Mouse (Mus musculus): ENCODE results near the gene Cdh23. TPM values are rescaled to one million over a fixed set of nuclear protein-coding genes. Genes with fewer than 3 reads are reported as not detected.

The Cdh23 gene
- polyA plus RNA-seq, 1 experiment from 2014 or later, result 0.50 TPM

DNA sequence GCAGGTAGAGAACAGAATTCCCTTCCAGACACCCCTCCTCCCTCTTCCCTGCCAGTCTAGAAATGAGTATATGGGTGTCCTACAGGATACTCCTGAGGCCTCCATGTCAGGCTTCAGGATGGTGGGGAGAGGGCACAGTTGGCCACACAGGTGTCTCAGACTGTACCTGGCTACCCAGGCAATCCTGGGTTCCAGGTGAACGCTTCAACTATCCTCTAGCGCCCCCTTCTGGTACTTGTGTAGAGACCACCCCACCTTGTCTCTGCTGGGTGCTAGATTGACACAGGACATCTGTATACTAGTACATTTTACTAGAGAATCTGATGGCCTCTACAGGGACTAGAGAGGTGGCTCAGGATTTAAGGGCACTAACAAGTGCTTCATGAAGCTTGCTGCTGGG is 253.2 kb downstream of the Cdh23 start:
- H3K27ac ChIP-seq (ENCODE audit: low read length), result no peak overlapping the region
- no peak overlapping the region for H3K4me2 ChIP-seq (replicated peaks; ENCODE audit: low read depth, low read length)
- WGBS, result 3% methylated on average over 2 of the region's 2 CpGs
- H3K9me3 ChIP-seq (ENCODE audit: low read length), result no peaks in the 10 kb centered on the region
- ATAC-seq (ENCODE audit: low FRiP score, low TSS enrichment), result no peak
- H3K4me1 ChIP-seq (ENCODE audit: insufficient read depth, low read length), result no peaks in the 10 kb centered on the region
- no peaks in the 10 kb centered on the region for H3K36me3 ChIP-seq (ENCODE audit: insufficient read depth, low read length)
- no peaks in the 10 kb centered on the region for H3K27me3 ChIP-seq (ENCODE audit: insufficient read depth, low read length)
- no peak overlapping the region for H3K9ac ChIP-seq (replicated peaks; ENCODE audit: low read length)
- no peak overlapping the region for H3K4me3 ChIP-seq (ENCODE audit: low read length)

DNA sequence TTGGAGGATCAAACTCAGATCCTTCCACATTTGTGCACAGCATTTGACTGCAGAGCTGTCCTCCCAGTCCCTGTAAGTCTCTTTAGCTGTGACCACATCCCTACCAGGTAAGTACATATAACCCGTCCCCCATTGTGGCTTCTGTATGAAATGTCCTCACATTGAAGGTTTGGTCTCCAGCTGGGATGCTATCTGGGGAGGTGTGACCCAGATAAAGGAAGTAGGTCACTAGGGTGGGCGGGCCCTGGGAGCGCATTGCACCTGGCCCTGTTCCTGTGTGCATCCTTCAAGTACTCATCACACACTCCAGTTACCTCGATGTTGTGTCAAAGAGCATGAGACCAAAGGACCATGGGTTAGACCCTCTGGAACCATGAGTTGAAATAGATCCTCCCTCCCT is 254.0 kb downstream of the Cdh23 start:
- H3K4me1 ChIP-seq (ENCODE audit: insufficient read depth, low read length), result no peaks in the 10 kb centered on the region
- no peak overlapping the region for H3K27ac ChIP-seq (ENCODE audit: low read length)
- no peaks in the 10 kb centered on the region for H3K27me3 ChIP-seq (ENCODE audit: insufficient read depth, low read length)
- no peak for ATAC-seq (ENCODE audit: low FRiP score, low TSS enrichment)
- no peaks in the 10 kb centered on the region for H3K9me3 ChIP-seq (ENCODE audit: low read length)
- H3K4me2 ChIP-seq (replicated peaks; ENCODE audit: low read depth, low read length), result no peak overlapping the region
- no peak overlapping the region for H3K9ac ChIP-seq (replicated peaks; ENCODE audit: low read length)
- WGBS, result 87% methylated on average over 4 of the region's 4 CpGs
- H3K36me3 ChIP-seq (ENCODE audit: insufficient read depth, low read length), result no peaks in the 10 kb centered on the region
- no peak overlapping the region for H3K4me3 ChIP-seq (ENCODE audit: low read length)

DNA sequence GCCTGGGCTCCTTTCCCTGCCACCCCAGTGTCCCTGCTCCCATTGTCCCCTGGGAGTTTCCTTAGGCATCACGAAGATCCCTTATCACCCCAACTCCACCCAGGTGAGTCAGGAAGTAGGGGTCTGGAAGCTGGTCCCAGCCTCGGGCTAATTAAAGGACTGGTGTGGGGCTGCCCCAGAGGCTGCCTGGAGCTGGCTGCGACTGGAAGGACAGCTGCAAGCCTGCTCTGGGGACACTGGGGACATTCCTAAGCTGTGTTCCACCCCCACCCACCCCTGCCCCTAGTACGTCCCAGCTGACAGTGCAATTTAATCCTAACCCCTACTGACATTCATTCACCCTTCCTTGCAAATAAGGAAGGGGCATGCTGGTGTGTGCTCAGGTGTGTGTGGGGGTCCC is 263.6 kb downstream of the Cdh23 start:
- H3K4me3 ChIP-seq (ENCODE audit: low read length), result no peak overlapping the region
- no peaks in the 10 kb centered on the region for H3K36me3 ChIP-seq (ENCODE audit: insufficient read depth, low read length)
- no peak overlapping the region for H3K27ac ChIP-seq (ENCODE audit: low read length)
- peaks cover 13% of the 10 kb centered on the region for H3K27me3 ChIP-seq (ENCODE audit: insufficient read depth, low read length)
- H3K9ac ChIP-seq (replicated peaks; ENCODE audit: low read length), result no peak overlapping the region
- no peaks in the 10 kb centered on the region for H3K4me1 ChIP-seq (ENCODE audit: insufficient read depth, low read length)
- 20% methylated on average over 4 of the region's 4 CpGs for WGBS
- H3K4me2 ChIP-seq (replicated peaks; ENCODE audit: low read depth, low read length), result no peak overlapping the region
- no peaks in the 10 kb centered on the region; the same call in 1 of the 2 replicates for H3K9me3 ChIP-seq (ENCODE audit: low read length)
- no peak for ATAC-seq (ENCODE audit: low FRiP score, low TSS enrichment)

DNA sequence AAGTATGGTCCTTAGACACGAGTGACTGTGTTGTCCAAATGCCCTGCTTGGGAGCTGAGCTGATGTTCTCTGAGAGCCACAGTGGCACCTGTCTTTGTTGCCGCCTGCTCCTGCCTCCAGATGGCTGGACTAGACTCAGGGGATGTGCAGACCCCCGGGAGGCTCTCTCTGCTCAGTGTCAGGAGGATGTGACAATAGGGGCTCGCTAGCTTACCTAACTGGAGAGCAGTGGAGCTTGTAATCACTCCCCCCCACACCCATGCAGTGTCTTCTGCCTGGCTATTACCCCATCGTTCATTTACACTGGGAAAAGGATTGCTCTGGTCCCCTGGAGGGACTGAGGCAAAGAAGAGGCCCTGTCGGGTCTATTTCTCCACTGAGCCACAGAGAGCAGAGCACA is 265.7 kb downstream of the Cdh23 start:
- Histone ChIP-seq H3K4me2 (replicated peaks; ENCODE audit: low read depth, low read length) (no peak overlapping the region), H3K27ac (ENCODE audit: low read length) (no peak overlapping the region), H3K9ac (replicated peaks; ENCODE audit: low read length) (no peak overlapping the region), H3K4me3 (ENCODE audit: low read length) (no peak overlapping the region), H3K36me3 (ENCODE audit: insufficient read depth, low read length) (no peaks in the 10 kb centered on the region; the same call in 1 of the 2 replicates), H3K9me3 (ENCODE audit: low read length) (peaks cover 5% of the 10 kb centered on the region), H3K4me1 (ENCODE audit: insufficient read depth, low read length) (no peaks in the 10 kb centered on the region), H3K27me3 (ENCODE audit: insufficient read depth, low read length) (peaks cover 13% of the 10 kb centered on the region)
- no peak for ATAC-seq (ENCODE audit: low FRiP score, low TSS enrichment)
- 26% methylated on average over 6 of the region's 6 CpGs for WGBS

DNA sequence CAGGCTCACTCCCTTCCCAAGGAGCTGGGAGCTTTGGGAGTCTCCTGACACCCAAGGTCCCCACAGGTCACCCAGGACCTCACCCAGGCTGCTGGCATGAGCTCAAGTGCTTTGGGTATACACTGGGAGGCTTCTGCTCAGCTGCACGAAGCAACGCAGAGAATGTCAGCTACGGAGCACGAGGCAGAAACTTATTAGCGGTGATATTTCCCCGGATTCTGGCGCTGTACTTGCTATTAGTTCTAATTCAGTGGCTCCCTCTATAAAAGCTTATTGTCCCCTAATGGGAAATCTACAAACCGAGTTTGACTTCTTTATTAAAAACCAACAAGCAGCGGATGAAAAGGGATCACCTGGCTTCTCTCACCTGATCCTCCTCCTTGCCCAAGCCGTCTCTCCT is 266.3 kb downstream of the Cdh23 start:
- 57% methylated on average over 10 of the region's 10 CpGs for WGBS
- H3K9ac ChIP-seq (replicated peaks; ENCODE audit: low read length), result no peak overlapping the region
- no peak overlapping the region for H3K4me3 ChIP-seq (ENCODE audit: low read length)
- no peak overlapping the region for H3K4me2 ChIP-seq (replicated peaks; ENCODE audit: low read depth, low read length)
- H3K4me1 ChIP-seq (ENCODE audit: insufficient read depth, low read length), result no peaks in the 10 kb centered on the region
- no peak for ATAC-seq (ENCODE audit: low FRiP score, low TSS enrichment)
- peaks cover 11% of the 10 kb centered on the region for H3K9me3 ChIP-seq (ENCODE audit: low read length)
- no peaks in the 10 kb centered on the region; the same call in 1 of the 2 replicates for H3K36me3 ChIP-seq (ENCODE audit: insufficient read depth, low read length)
- H3K27ac ChIP-seq (ENCODE audit: low read length), result no peak overlapping the region
- peaks cover 13% of the 10 kb centered on the region for H3K27me3 ChIP-seq (ENCODE audit: insufficient read depth, low read length)

DNA sequence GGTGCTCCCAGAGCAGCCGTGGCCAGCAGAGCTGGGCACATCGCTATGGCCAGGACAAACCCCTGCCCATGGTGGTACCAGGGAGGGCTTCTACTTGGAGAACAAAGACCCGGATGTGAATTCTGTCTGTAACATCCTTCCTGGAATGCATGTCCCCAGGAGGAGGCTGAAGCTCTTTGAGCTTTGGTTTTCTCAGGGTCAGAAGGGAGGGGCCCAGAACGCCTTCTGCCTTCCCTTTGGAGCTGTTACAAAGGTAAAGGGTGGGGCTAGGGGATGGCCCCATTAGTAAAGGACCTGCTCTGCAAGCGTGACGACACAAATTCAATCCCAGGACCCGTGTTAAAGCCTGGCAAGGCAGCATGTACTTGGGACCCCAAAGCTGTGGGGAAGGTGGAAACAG is 273.5 kb downstream of the Cdh23 start:
- peaks cover 11% of the 10 kb centered on the region for H3K9me3 ChIP-seq (ENCODE audit: low read length)
- H3K27me3 ChIP-seq (ENCODE audit: insufficient read depth, low read length), result no peaks in the 10 kb centered on the region
- H3K27ac ChIP-seq (ENCODE audit: low read length), result no peak overlapping the region
- H3K4me3 ChIP-seq (ENCODE audit: low read length), result no peak overlapping the region
- 47% methylated on average over 7 of the region's 7 CpGs for WGBS
- H3K4me2 ChIP-seq (replicated peaks; ENCODE audit: low read depth, low read length), result no peak overlapping the region
- no peaks in the 10 kb centered on the region for H3K4me1 ChIP-seq (ENCODE audit: insufficient read depth, low read length)
- ATAC-seq (ENCODE audit: low FRiP score, low TSS enrichment), result no peak
- H3K36me3 ChIP-seq (ENCODE audit: insufficient read depth, low read length), result no peaks in the 10 kb centered on the region; the same call in 1 of the 2 replicates
- H3K9ac ChIP-seq (replicated peaks; ENCODE audit: low read length), result no peak overlapping the region

DNA sequence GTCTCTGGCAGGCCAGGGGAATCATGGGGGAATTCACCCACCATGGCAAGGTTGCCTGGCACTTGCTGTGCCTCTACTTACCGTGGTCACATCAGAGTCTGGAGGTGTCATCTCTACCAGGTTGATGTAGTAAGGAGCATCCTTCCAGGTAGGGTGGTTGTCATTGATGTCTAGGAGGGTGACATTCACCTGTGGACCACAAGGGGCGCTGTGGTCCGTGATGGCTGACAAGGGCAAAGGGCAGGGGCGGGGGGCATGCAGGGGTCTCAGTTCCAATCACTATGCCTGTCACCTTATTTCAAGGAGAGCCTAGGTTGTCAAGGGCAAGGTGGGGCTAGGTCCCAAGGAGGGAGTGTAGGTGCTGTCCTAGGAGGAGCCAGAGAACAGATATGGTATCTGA is 276.7 kb downstream of the Cdh23 start:
- Histone ChIP-seq H3K9me3 (ENCODE audit: low read length) (no peaks in the 10 kb centered on the region), H3K4me2 (replicated peaks; ENCODE audit: low read depth, low read length) (no peak overlapping the region), H3K9ac (replicated peaks; ENCODE audit: low read length) (no peak overlapping the region), H3K36me3 (ENCODE audit: insufficient read depth, low read length) (no peaks in the 10 kb centered on the region), H3K4me1 (ENCODE audit: insufficient read depth, low read length) (no peaks in the 10 kb centered on the region), H3K27ac (ENCODE audit: low read length) (no peak overlapping the region), H3K27me3 (ENCODE audit: insufficient read depth, low read length) (no peaks in the 10 kb centered on the region), H3K4me3 (ENCODE audit: low read length) (no peak overlapping the region)
- ATAC-seq (ENCODE audit: low FRiP score, low TSS enrichment), result no peak
- WGBS, result 32% methylated on average over 4 of the region's 4 CpGs

DNA sequence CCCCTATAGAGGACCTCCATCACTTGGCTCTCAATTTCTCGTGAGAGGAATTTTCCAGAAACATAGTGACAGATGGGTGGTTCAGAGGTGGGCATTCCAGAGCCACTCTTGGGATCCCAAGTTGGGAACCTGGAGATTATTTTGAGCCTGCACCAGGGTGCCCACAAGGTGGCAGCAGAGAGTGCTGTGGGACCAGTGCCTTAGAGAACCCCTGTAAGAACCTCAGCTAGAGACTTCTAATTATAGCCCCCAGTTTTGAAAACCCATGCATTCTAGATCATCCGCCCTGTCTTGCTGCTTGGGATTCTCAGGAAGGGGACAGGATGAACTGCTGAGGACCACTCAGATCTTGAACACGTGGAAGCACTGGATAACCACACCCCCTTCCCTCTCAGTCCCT is 278.2 kb downstream of the Cdh23 start:
- Histone ChIP-seq H3K4me2 (replicated peaks; ENCODE audit: low read depth, low read length) (no peak overlapping the region), H3K9me3 (ENCODE audit: low read length) (no peaks in the 10 kb centered on the region), H3K27me3 (ENCODE audit: insufficient read depth, low read length) (no peaks in the 10 kb centered on the region), H3K27ac (ENCODE audit: low read length) (no peak overlapping the region), H3K36me3 (ENCODE audit: insufficient read depth, low read length) (no peaks in the 10 kb centered on the region), H3K9ac (replicated peaks; ENCODE audit: low read length) (no peak overlapping the region), H3K4me1 (ENCODE audit: insufficient read depth, low read length) (no peaks in the 10 kb centered on the region), H3K4me3 (ENCODE audit: low read length) (no peak overlapping the region)
- WGBS, result 12% methylated on average over 3 of the region's 3 CpGs
- no peak for ATAC-seq (ENCODE audit: low FRiP score, low TSS enrichment)

DNA sequence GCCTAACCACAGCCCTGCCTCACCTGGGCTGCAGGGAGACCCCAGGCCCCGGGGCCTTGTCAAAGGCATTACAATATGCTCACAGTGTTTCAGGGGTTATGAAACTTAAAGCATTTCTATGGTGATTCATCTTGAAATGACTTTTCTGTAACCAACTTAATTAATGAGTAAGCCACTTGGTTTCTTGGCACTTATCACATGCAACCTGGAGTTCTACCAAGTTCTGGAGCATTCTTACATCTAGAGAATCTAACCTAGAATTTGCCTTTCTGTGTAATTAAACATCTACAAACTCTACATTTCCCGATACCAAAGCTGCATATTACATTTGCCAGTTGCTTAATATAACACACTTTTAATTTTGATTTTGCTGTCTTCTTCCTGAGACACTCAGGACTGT is 279.2 kb downstream of the Cdh23 start:
- WGBS, result 82% methylated on average over 2 of the region's 2 CpGs
- ATAC-seq (ENCODE audit: low FRiP score, low TSS enrichment), result no peak
- H3K4me3 ChIP-seq (ENCODE audit: low read length), result no peak overlapping the region
- H3K4me1 ChIP-seq (ENCODE audit: insufficient read depth, low read length), result no peaks in the 10 kb centered on the region
- no peak overlapping the region for H3K4me2 ChIP-seq (replicated peaks; ENCODE audit: low read depth, low read length)
- no peak overlapping the region for H3K9ac ChIP-seq (replicated peaks; ENCODE audit: low read length)
- no peaks in the 10 kb centered on the region for H3K9me3 ChIP-seq (ENCODE audit: low read length)
- H3K27me3 ChIP-seq (ENCODE audit: insufficient read depth, low read length), result no peaks in the 10 kb centered on the region
- H3K27ac ChIP-seq (ENCODE audit: low read length), result no peak overlapping the region
- no peaks in the 10 kb centered on the region for H3K36me3 ChIP-seq (ENCODE audit: insufficient read depth, low read length)

DNA sequence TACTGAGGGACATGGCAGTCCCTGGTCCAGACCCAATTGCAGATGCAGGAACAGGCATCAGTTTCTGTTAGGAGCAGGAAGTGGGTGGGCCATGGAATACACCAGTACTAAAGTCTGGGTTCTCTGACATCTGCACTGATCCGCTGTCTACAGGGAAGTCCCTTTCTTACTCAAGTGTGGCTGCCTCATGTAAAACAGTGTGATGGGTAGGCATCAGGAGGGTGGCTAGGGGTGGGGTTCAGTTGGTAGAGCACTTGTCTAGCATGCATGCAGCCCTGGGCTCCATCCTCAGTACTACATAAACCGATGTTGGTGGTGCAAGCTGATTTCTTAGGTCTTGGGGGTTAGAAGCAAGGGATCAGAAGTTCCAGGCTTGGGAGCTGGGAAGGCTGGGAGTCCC is 282.5 kb downstream of the Cdh23 start:
- Histone ChIP-seq H3K4me2 (replicated peaks; ENCODE audit: low read depth, low read length) (no peak overlapping the region), H3K36me3 (ENCODE audit: insufficient read depth, low read length) (no peaks in the 10 kb centered on the region), H3K4me3 (ENCODE audit: low read length) (no peak overlapping the region), H3K9ac (replicated peaks; ENCODE audit: low read length) (no peak overlapping the region), H3K4me1 (ENCODE audit: insufficient read depth, low read length) (no peaks in the 10 kb centered on the region), H3K9me3 (ENCODE audit: low read length) (no peaks in the 10 kb centered on the region), H3K27ac (ENCODE audit: low read length) (no peak overlapping the region), H3K27me3 (ENCODE audit: insufficient read depth, low read length) (0 out of 2 replicates have a peak, but pooled peaks cover 3% of the 10 kb centered on the region)
- no peak for ATAC-seq (ENCODE audit: low FRiP score, low TSS enrichment)
- WGBS, result 74% methylated on average over 2 of the region's 2 CpGs

DNA sequence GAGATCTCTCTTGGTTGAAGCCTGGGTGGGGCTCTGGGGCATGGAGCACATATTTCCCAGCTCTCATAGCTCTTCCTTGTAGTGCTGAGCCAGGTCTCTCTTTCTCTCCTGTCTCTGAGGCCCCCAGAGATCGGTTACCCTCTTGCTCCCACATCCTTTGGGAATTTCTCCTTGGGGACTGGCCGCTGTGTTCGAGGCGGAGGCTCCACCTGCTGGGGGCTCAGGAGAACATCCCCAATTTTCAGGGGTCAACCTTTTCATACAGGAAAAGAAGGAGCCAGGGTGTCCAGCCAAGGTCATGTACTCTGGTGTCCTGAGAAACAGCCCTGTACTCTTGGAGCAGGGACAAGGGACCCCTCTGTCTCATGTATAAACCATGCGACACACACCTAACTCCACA is 284.5 kb downstream of the Cdh23 start:
- WGBS, result 29% methylated on average over 5 of the region's 5 CpGs
- H3K4me2 ChIP-seq (replicated peaks; ENCODE audit: low read depth, low read length), result no peak overlapping the region
- H3K9me3 ChIP-seq (ENCODE audit: low read length), result no peaks in the 10 kb centered on the region
- H3K4me1 ChIP-seq (ENCODE audit: insufficient read depth, low read length), result no peaks in the 10 kb centered on the region
- H3K9ac ChIP-seq (replicated peaks; ENCODE audit: low read length), result no peak overlapping the region
- ATAC-seq (ENCODE audit: low FRiP score, low TSS enrichment), result no peak
- H3K27ac ChIP-seq (ENCODE audit: low read length), result no peak overlapping the region
- no peaks in the 10 kb centered on the region for H3K36me3 ChIP-seq (ENCODE audit: insufficient read depth, low read length)
- no peak overlapping the region for H3K4me3 ChIP-seq (ENCODE audit: low read length)
- 0 out of 2 replicates have a peak, but pooled peaks cover 3% of the 10 kb centered on the region for H3K27me3 ChIP-seq (ENCODE audit: insufficient read depth, low read length)
